Mouse (Mus musculus): ENCODE results near the gene Mecom. TPM values are rescaled to one million over a fixed set of nuclear protein-coding genes. Genes with fewer than 3 reads are reported as not detected.

The Mecom gene
- polyA plus RNA-seq, 1 experiment: 4.3 TPM

DNA sequence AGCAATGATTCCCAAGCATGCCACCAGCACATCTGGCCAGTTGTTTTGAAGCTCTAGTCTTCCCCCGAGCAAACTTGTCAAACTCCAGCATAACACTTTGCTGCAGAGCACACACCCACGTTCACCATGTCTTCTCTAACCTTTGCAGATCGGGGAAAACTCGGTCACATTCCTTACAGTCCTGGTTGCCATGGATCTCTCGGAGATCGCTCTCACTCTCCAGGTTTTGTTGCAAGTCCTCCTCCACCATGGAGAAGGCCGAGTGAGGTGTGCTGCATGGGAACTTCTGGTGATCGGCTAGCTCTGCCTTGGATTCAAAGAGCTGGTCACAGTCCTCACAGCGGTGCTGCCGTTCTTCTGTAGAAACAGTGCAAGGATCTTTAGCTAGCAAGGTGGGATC lies 554.5 kb downstream of the Mecom start:
- H3K4me3 ChIP-seq (replicated peaks; ENCODE audit: insufficient read depth, low read depth, low read length): no peak overlapping the region
- H3K27ac ChIP-seq (ENCODE audit: insufficient read depth, low read length): no peak overlapping the region
- no peaks in the 10 kb centered on the region; the same call in 1 of the 2 replicates for H3K27me3 ChIP-seq (ENCODE audit: control insufficient read depth, insufficient read depth, low read length)
- DNase-seq: no peak
- no peaks in the 10 kb centered on the region for H3K4me1 ChIP-seq (ENCODE audit: control insufficient read depth, insufficient read depth, low read length)
- no peak for TF ChIP-seq CTCF (IDR thresholded peaks at IDR 0.05; ENCODE audit: borderline replicate concordance, insufficient read depth, low read depth, low read length)
- no peak for TF ChIP-seq POLR2A (IDR thresholded peaks at IDR 0.05; ENCODE audit: borderline replicate concordance, insufficient read depth, low read length)
- 56% methylated on average over 10 of the region's 10 CpGs for WGBS

DNA sequence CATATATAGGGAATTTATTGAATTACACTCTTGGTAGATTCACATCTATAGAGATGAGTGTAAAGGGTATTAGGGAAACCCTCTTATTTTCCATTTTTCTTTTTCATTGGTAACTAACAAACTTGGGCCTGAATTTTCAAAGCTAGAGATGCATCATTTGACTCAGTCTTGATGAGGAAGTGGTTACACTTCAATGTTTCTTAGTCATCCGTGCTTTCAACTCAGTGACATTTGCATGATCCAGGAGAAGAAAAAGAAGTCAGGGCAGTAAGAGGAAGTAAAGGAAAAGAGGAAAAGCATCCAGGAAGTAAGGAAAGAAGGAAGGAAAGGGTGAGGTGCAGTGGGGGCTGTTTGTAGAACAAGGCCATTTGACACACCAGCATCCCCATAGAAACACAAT lies 556.3 kb downstream of the Mecom start:
- TF ChIP-seq POLR2A (IDR thresholded peaks at IDR 0.05; ENCODE audit: borderline replicate concordance, insufficient read depth, low read length) (no peak), CTCF (IDR thresholded peaks at IDR 0.05; ENCODE audit: borderline replicate concordance, insufficient read depth, low read depth, low read length) (no peak)
- no peak overlapping the region for H3K27ac ChIP-seq (ENCODE audit: insufficient read depth, low read length)
- no peaks in the 10 kb centered on the region; the same call in 1 of the 2 replicates for H3K27me3 ChIP-seq (ENCODE audit: control insufficient read depth, insufficient read depth, low read length)
- DNase-seq: no peak
- H3K4me1 ChIP-seq (ENCODE audit: control insufficient read depth, insufficient read depth, low read length): no peaks in the 10 kb centered on the region
- no peak overlapping the region for H3K4me3 ChIP-seq (replicated peaks; ENCODE audit: insufficient read depth, low read depth, low read length)
- WGBS: 87% methylated on average over 1 of the region's 1 CpGs

DNA sequence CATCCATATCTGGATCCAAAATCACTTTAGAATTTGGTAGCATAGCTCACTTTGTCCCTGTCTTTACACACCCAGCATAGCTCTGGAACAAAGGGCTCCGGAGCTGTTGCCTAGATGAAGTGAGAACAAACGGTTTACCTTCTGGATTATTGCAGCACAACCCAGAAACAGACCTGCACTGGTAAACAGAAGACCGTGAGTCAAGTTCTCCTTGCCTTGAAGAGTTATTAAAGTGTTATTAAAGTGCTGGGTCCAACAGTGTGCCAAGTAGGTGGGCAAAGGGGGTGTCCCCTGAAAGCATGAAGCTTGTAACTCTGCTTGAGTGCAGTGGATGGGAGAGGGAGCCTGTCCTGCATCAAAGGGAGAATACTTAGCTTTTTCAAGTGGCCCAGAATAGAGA lies 563.4 kb downstream of the Mecom start:
- 98% methylated on average over 3 of the region's 3 CpGs for WGBS

DNA sequence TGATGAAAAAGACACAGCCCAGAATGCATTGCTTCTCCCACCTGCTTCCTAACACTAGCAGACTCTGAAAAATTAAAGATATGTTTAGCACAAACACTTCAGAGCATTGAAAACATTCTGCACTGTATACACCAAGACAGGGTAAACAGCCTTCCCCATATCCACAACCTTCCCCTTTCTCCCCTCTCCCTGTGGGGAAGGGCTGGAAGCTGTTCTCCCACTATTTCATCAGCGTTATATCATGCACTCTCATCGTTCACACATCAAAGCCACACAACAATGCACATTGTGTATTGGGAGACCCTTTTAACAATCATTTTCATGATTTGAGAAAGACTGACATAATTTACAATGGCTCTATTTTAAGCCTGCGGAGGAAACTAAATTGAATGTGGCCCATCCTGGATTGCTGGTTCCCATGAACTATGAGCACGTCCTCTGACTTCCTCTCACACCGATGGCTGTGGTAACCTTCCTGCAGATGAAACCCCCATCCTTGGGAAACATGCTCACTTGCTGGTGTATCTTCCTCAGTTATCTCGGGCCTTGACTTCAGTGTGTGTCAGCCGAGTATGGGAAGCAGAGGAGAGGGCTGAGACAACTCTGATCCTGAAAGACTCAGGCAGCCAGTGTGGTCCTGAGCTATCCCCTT lies 566.4 kb downstream of the Mecom start:
- H3K4me3 ChIP-seq (replicated peaks; ENCODE audit: insufficient read depth, low read depth, low read length): no peak overlapping the region

More for the DNA sequence above, 563.4 kb downstream of the Mecom start:
- DNase-seq: no peak
- no peak overlapping the region for H3K4me3 ChIP-seq (replicated peaks; ENCODE audit: insufficient read depth, low read depth, low read length)
- H3K27ac ChIP-seq (ENCODE audit: insufficient read depth, low read length): no peak overlapping the region
- H3K4me1 ChIP-seq (ENCODE audit: control insufficient read depth, insufficient read depth, low read length): no peaks in the 10 kb centered on the region; the same call in 1 of the 2 replicates
- no peaks in the 10 kb centered on the region for H3K27me3 ChIP-seq (ENCODE audit: control insufficient read depth, insufficient read depth, low read length)
- no peak for TF ChIP-seq CTCF (IDR thresholded peaks at IDR 0.05; ENCODE audit: borderline replicate concordance, insufficient read depth, low read depth, low read length)
- no peak for TF ChIP-seq POLR2A (IDR thresholded peaks at IDR 0.05; ENCODE audit: borderline replicate concordance, insufficient read depth, low read length)

DNA sequence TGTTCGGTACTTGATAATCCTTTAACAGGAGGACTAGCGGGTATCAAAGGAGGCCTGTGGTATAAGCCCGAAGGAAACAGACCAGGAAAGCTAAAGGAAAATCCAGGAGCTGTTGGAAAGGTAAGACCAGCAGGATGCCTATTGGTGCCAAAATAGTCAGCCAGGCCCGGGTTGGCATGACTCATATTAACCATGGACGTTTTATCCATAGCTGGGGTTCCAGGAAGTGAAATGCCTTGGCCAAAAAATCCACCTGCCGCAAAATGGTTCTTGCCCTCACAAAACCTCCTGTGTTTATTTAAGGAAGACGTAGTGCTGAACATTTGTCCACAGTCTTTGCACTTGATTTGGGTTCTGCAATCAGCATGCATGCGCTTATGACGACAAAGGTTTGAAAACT lies 567.3 kb downstream of the Mecom start:
- no peak overlapping the region for H3K27ac ChIP-seq (ENCODE audit: insufficient read depth, low read length)
- TF ChIP-seq POLR2A (IDR thresholded peaks at IDR 0.05; ENCODE audit: borderline replicate concordance, insufficient read depth, low read length): no peak
- no peak for TF ChIP-seq CTCF (IDR thresholded peaks at IDR 0.05; ENCODE audit: borderline replicate concordance, insufficient read depth, low read depth, low read length)
- no peak overlapping the region for H3K4me3 ChIP-seq (replicated peaks; ENCODE audit: insufficient read depth, low read depth, low read length)
- WGBS: 26% methylated on average over 9 of the region's 9 CpGs
- no peaks in the 10 kb centered on the region for H3K27me3 ChIP-seq (ENCODE audit: control insufficient read depth, insufficient read depth, low read length)
- peak; percentile 39 to 80 for DNase-seq
- no peaks in the 10 kb centered on the region; the same call in 1 of the 2 replicates for H3K4me1 ChIP-seq (ENCODE audit: control insufficient read depth, insufficient read depth, low read length)

More for the DNA sequence above, 566.4 kb downstream of the Mecom start:
- WGBS: 84% methylated on average over 7 of the region's 7 CpGs
- Histone ChIP-seq H3K4me1 (ENCODE audit: control insufficient read depth, insufficient read depth, low read length) (no peaks in the 10 kb centered on the region; the same call in 1 of the 2 replicates), H3K27ac (ENCODE audit: insufficient read depth, low read length) (no peak overlapping the region), H3K27me3 (ENCODE audit: control insufficient read depth, insufficient read depth, low read length) (no peaks in the 10 kb centered on the region)
- TF ChIP-seq POLR2A (IDR thresholded peaks at IDR 0.05; ENCODE audit: borderline replicate concordance, insufficient read depth, low read length) (no peak), CTCF (IDR thresholded peaks at IDR 0.05; ENCODE audit: borderline replicate concordance, insufficient read depth, low read depth, low read length) (no peak)
- no peak for DNase-seq

DNA sequence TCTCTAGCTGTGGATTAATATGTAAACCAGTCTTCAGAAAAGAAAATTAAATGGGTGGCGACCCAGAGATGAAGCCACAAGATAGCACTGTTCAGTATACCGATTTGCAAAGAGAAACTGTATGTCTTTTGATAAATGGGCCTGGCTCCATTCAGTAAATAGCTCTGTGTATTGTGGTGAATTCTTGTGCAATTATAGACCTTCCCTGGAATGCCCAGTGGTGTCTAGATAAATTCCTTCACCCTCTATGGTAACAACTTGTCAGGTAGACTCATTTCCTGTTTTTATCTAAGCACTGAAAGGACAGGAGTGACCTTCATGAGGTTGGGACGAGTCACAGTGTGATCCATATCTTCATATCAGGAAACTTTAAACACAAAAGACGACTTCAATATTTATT lies 571.2 kb downstream of the Mecom start:
- no peaks in the 10 kb centered on the region for H3K27me3 ChIP-seq (ENCODE audit: control insufficient read depth, insufficient read depth, low read length)
- no peak for DNase-seq
- no peaks in the 10 kb centered on the region; the same call in 1 of the 2 replicates for H3K4me1 ChIP-seq (ENCODE audit: control insufficient read depth, insufficient read depth, low read length)
- H3K27ac ChIP-seq (ENCODE audit: insufficient read depth, low read length): no peak overlapping the region
- H3K4me3 ChIP-seq (replicated peaks; ENCODE audit: insufficient read depth, low read depth, low read length): no peak overlapping the region
- 90% methylated on average over 4 of the region's 4 CpGs for WGBS
- TF ChIP-seq POLR2A (IDR thresholded peaks at IDR 0.05; ENCODE audit: borderline replicate concordance, insufficient read depth, low read length) (no peak), CTCF (IDR thresholded peaks at IDR 0.05; ENCODE audit: borderline replicate concordance, insufficient read depth, low read depth, low read length) (no peak)

DNA sequence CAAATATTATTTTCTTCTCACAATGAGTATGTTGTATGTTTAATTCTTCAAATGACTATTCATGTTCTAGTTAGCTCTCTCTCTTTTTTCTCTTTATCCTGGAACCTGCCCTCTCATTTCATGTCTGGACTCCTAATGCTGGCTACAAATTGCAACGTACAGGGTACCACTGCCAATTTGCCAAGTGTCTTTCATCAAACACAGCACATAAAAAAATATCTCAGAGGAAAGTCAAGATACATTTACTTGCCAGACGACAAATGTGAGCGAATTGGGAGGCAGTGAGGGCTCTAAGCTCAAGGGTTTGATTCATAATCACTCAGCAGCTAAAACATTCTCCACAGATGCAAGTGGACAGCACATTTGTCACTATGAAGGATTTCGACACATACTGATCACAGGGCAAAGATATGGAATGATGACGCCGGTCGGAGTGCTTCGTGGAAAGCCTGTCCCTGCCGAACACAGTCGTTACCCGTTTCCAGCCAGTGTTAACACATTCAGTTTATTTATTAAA lies 579.3 kb downstream of the Mecom start:
- TF ChIP-seq POLR2A (IDR thresholded peaks at IDR 0.05; ENCODE audit: borderline replicate concordance, insufficient read depth, low read length) (no peak), CTCF (IDR thresholded peaks at IDR 0.05; ENCODE audit: borderline replicate concordance, insufficient read depth, low read depth, low read length) (no peak)
- Histone ChIP-seq H3K4me1 (ENCODE audit: control insufficient read depth, insufficient read depth, low read length) (no peaks in the 10 kb centered on the region), H3K27ac (ENCODE audit: insufficient read depth, low read length) (no peak overlapping the region), H3K27me3 (ENCODE audit: control insufficient read depth, insufficient read depth, low read length) (no peaks in the 10 kb centered on the region), H3K4me3 (replicated peaks; ENCODE audit: insufficient read depth, low read depth, low read length) (no peak overlapping the region)
- no peak for DNase-seq
- WGBS: 84% methylated on average over 11 of the region's 11 CpGs

DNA sequence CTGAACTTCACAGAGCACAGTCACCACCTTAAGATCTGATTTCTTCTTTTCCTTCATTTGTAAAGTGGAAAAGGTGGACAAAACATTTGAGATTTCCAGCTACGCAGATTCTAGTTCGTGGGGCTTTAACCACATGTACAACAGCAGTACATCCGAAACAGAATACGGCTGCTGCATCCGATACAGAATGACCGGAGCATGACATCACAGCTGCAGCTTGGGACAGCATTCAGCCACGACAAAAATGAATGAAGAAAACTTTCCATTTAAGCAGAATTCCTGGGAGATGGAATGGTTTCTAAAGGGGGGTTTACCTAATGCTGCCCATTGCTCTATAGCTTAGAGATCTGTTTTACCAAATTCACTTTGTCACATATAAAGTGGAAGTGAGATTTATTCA lies 583.9 kb downstream of the Mecom start:
- 77% methylated on average over 7 of the region's 7 CpGs for WGBS
- Histone ChIP-seq H3K4me3 (replicated peaks; ENCODE audit: insufficient read depth, low read depth, low read length) (no peak overlapping the region), H3K27ac (ENCODE audit: insufficient read depth, low read length) (no peak overlapping the region), H3K27me3 (ENCODE audit: control insufficient read depth, insufficient read depth, low read length) (no peaks in the 10 kb centered on the region), H3K4me1 (ENCODE audit: control insufficient read depth, insufficient read depth, low read length) (no peaks in the 10 kb centered on the region)
- DNase-seq: no peak
- TF ChIP-seq CTCF (IDR thresholded peaks at IDR 0.05; ENCODE audit: borderline replicate concordance, insufficient read depth, low read depth, low read length) (no peak), POLR2A (IDR thresholded peaks at IDR 0.05; ENCODE audit: borderline replicate concordance, insufficient read depth, low read length) (no peak)
